Mouse (Mus musculus) activated CD4-positive, CD25-positive, alpha-beta regulatory T cell, adult 4 months (primary cell): Measurements from ENCODE around the gene Bhlhb9. TPM values are rescaled to one million over a fixed set of nuclear protein-coding genes. Genes with fewer than 3 reads are reported as not detected.

Experiments
- ATAC-seq: one replicate; pipeline ENCODE4 v1.8.0; 2017
- polyA plus RNA-seq, 2 experiments: library from polyadenylated mRNA; unstranded; fragments of 100-300 nt; shearing (Covaris generic); gene quantifications; one replicate each; pipeline ENCODE4 v1.2.1; 2017

Bhlhb9 gene
- polyA plus RNA-seq, 2 experiments from 2014 or later = 8.1 to 13.4 TPM

GRCm38 (mm10) chrX:135916580-135916979 is 119.2 kb downstream of the Bhlhb9 start:
- no peak for ATAC-seq

DNA sequence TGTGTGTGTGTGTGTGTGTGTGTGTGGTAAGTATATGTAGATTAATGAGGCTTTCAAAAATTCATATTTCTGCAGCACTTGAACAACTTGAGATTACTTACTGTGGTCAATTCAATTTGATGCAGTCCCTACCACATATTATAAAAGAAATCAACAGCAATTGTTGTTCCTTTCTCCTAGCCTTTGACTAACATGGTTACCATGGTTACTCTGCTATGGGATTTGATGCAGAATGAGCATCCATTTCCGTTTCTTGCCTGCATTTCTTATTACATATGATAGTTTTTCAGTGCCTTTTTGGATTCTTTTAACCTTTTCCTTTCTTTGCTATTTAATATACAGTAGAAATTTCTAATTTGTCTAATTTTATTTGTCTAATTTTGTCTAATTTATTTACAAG is 119.7 kb downstream of the Bhlhb9 start:
- no peak for ATAC-seq

DNA sequence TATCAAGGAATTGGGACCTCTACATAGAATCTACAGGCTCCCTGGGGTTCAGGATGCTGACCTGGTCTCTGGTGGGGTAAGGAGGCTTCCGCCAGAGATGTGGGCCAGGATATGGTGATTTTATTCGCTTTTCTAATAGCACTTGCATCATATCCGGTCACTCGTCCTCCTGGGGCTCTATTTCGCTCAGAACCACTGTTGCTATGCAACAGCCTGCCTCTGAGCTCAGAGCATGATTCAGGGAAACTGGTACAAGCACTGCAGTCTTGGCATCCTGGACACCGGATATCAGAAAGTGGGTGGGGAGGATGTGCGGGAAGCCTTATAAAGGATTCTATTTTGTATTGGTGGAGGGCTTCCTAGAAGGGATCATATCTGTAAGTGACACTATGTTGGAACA is 124.8 kb downstream of the Bhlhb9 start:
- ATAC-seq = no peak

GRCm38 (mm10) chrX:135925911-135926310 is 128.5 kb downstream of the Bhlhb9 start:
- ATAC-seq = no peak

- ATAC-seq = no peak
These were observed 131.2 kb downstream of the Bhlhb9 start for GRCm38 (mm10) chrX:135928588-135928987.

GRCm38 (mm10) chrX:135936452-135936851 is 139.1 kb downstream of the Bhlhb9 start:
- ATAC-seq = no peak

Other genes starting within 250 kb of the Bhlhb9 start
- gene Nxf7, start 198.8 kb upstream of the Bhlhb9 start, polyA plus RNA-seq = not detected
- gene Prame, start 169.9 kb upstream of the Bhlhb9 start, polyA plus RNA-seq = not detected
- not detected for gene Tcp11x2, start 103.8 kb upstream of the Bhlhb9 start, polyA plus RNA-seq
- gene Tmsb15a, start 72.3 kb upstream of the Bhlhb9 start, polyA plus RNA-seq = not detected
- gene Armcx5, start 54.9 kb upstream of the Bhlhb9 start, polyA plus RNA-seq = 10 to 100 TPM; 10.1 to 10.7 TPM
- gene Gprasp1, start 54.9 kb upstream of the Bhlhb9 start, polyA plus RNA-seq = 10 to 100 TPM; 16.4 to 18.1 TPM
- 1 to 10 TPM; 2.6 to 4.4 TPM for gene Gprasp2, start 41.4 kb downstream of the Bhlhb9 start, polyA plus RNA-seq
- gene Arxes2, start 196.2 kb downstream of the Bhlhb9 start, polyA plus RNA-seq = 1 to 10 TPM; 5.1 to 6.0 TPM
- gene Arxes1, start 235.8 kb downstream of the Bhlhb9 start, polyA plus RNA-seq = not detected